Mouse (Mus musculus): Measurements from ENCODE around the gene Coa3.

DNA sequence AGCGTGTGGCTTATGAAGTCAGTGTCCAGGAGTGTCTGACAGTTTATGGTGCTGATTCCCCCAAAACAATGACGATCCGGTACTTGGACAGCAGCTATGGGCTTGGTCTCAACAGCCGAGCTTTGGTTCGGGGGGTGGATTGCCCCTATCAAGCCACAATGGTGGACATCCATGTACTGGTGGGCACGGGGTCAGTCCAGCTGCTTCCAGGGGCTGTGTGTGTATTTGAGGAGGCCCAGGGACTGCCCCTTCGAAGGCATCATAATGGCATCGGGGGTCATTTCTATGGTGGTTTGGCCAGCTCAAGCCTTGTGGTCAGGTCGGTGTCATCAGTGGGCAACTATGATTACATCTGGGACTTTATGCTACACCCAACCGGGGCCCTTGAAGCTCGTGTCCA, 47.2 kb upstream of the Coa3 start:
- no peak for TF ChIP-seq CTCF (IDR thresholded peaks at IDR 0.05; ENCODE audit: borderline replicate concordance, extremely low read depth, insufficient read depth, insufficient read length)
- TF ChIP-seq POLR2A (IDR thresholded peaks at IDR 0.05; ENCODE audit: borderline replicate concordance, extremely low read depth, insufficient read depth, insufficient read length, poor library complexity, severe bottlenecking), result no peak
